Mouse (Mus musculus) CH12.LX (cell line): ENCODE measurements around the gene Grik2. TPM values are rescaled to one million over a fixed set of nuclear protein-coding genes. Genes with fewer than 3 reads are reported as not detected.
"Not testable (repeated sequence)": the region's sequence is repeated elsewhere in the genome, so short reads cannot be mapped to it uniquely, and the experiment has no call there.

Experiments used
- DNase-seq: peaks from one replicate; pipeline ENCODE4 v3.0.0-alpha.2; 2013; ENCODE audit errors: extremely low read depth
- H3K27ac ChIP-seq: 2 replicates; pipeline ENCODE4 v1.5.1; 2012; ENCODE audit warnings: low read depth, mild to moderate bottlenecking, control low read depth, moderate library complexity; ENCODE audit not compliant: insufficient read depth
- H3K27me3 ChIP-seq: replicated peaks from 2 replicates; pipeline ENCODE3; 2012; ENCODE audit warnings: inconsistent platforms
- H3K36me3 ChIP-seq, 2 experiments: replicated peaks in 1 of 2; 2 replicates each; pipeline versions ENCODE3 to v1.6.1; 2012; ENCODE audit warnings: inconsistent platforms in 1 of 2, low read length in 1 of 2, mild to moderate bottlenecking in 1 of 2, mixed read lengths in 1 of 2, moderate library complexity in 1 of 2; ENCODE audit not compliant: control insufficient read depth in 1 of 2, insufficient read depth in 1 of 2
- H3K4me1 ChIP-seq, 2 experiments: 2 replicates each; pipeline ENCODE4 v1.6.1; 2012; ENCODE audit warnings: inconsistent platforms in 1 of 2, moderate library complexity in 1 of 2; ENCODE audit not compliant: insufficient read depth in 2 of 2, control insufficient read depth in 1 of 2
- H3K4me2 ChIP-seq: 2 replicates; pipeline ENCODE4 v1.6.1; 2012; ENCODE audit warnings: low read depth, mild to moderate bottlenecking, control low read depth; ENCODE audit not compliant: poor library complexity, insufficient read depth, severe bottlenecking
- H3K4me3 ChIP-seq, 3 experiments: fragments of 150-350 bp in 1 of 3; sonication (generic) in 1 of 3; replicated peaks in 1 of 3; 2 replicates each; pipeline versions ENCODE3 to v1.5.1; 2011 to 2012; ENCODE audit warnings: low read depth in 2 of 3, low read length in 2 of 3, mild to moderate bottlenecking in 2 of 3, moderate library complexity in 2 of 3, control low read depth in 1 of 3, improper control_type of control experiment in 1 of 3, inconsistent platforms in 1 of 3, mixed read lengths in 1 of 3; ENCODE audit not compliant: poor library complexity in 1 of 3
- H3K79me2 ChIP-seq: replicated peaks from 2 replicates; pipeline ENCODE4 v1.6.1; 2012; ENCODE audit warnings: mild to moderate bottlenecking, moderate library complexity; ENCODE audit not compliant: control insufficient read depth, poor library complexity, insufficient read depth, severe bottlenecking; ENCODE audit errors: extremely low read depth
- H3K9ac ChIP-seq: 2 replicates; pipeline ENCODE4 v1.6.1; 2012; ENCODE audit warnings: low read depth, mild to moderate bottlenecking, control low read depth, moderate library complexity; ENCODE audit not compliant: insufficient read depth
- H3K9me3 ChIP-seq: replicated peaks from 2 replicates; pipeline ENCODE3; 2012; ENCODE audit warnings: low read length, inconsistent platforms, mixed read lengths
- BHLHE40 ChIP-seq: IDR thresholded peaks from 2 replicates; pipeline ENCODE4 v1.6.1; 2011; ENCODE audit warnings: mild to moderate bottlenecking, low read depth, low read length, improper control_type of control experiment
- ETS1 ChIP-seq: conservative IDR thresholded peaks from 2 replicates; pipeline ENCODE4 v1.6.1; 2012; ENCODE audit warnings: low read depth, mild to moderate bottlenecking, inconsistent platforms, low read length, improper control_type of control experiment, moderate library complexity
- JUN ChIP-seq: IDR thresholded peaks from 2 replicates; pipeline ENCODE4 v1.6.1; 2011; ENCODE audit warnings: low read depth, mild to moderate bottlenecking, low read length, improper control_type of control experiment, moderate library complexity; ENCODE audit not compliant: insufficient read depth
- JUND ChIP-seq: conservative IDR thresholded peaks from 2 replicates; pipeline ENCODE4 v1.6.1; 2011; ENCODE audit warnings: low read depth, low read length, improper control_type of control experiment
- MAFK ChIP-seq: IDR thresholded peaks from 2 replicates; pipeline ENCODE4 v1.6.1; 2011; ENCODE audit warnings: low read length, improper control_type of control experiment; ENCODE audit not compliant: insufficient replicate concordance
- MAX ChIP-seq: IDR thresholded peaks from 2 replicates; pipeline ENCODE4 v1.6.1; 2011; ENCODE audit warnings: low read length, improper control_type of control experiment
- MAZ ChIP-seq: IDR thresholded peaks from 2 replicates; pipeline ENCODE4 v1.6.1; 2012; ENCODE audit warnings: low read depth, mild to moderate bottlenecking, inconsistent platforms, low read length, improper control_type of control experiment, moderate library complexity
- MXI1 ChIP-seq: IDR thresholded peaks from 2 replicates; pipeline ENCODE4 v1.6.1; 2011; ENCODE audit warnings: mild to moderate bottlenecking, low read depth, low read length, improper control_type of control experiment
- PAX5 ChIP-seq: IDR thresholded peaks from 2 replicates; pipeline ENCODE4 v1.6.1; 2012; ENCODE audit warnings: low read length, inconsistent platforms, mixed read lengths
- POLR2A ChIP-seq: IDR thresholded peaks from 2 replicates; pipeline ENCODE4 v1.6.1; 2011; ENCODE audit warnings: low read depth, mild to moderate bottlenecking, improper control_type of control experiment, low read length
- RAD21 ChIP-seq: IDR thresholded peaks from 2 replicates; pipeline ENCODE4 v1.6.1; 2011; ENCODE audit warnings: low read depth, mild to moderate bottlenecking, low read length, improper control_type of control experiment, moderate library complexity
- RCOR1 ChIP-seq: conservative IDR thresholded peaks from 2 replicates; pipeline ENCODE4 v1.6.1; 2012; ENCODE audit warnings: low read depth, mild to moderate bottlenecking, inconsistent platforms, low read length, improper control_type of control experiment
- SMC3 ChIP-seq: IDR thresholded peaks from 2 replicates; pipeline ENCODE4 v1.6.1; 2011; ENCODE audit warnings: low read depth, low read length, improper control_type of control experiment
- USF1 ChIP-seq: IDR thresholded peaks from 2 replicates; pipeline ENCODE4 v1.6.1; 2014; ENCODE audit warnings: low read depth, mild to moderate bottlenecking, inconsistent platforms, low read length, improper control_type of control experiment
- USF2 ChIP-seq: conservative IDR thresholded peaks from 2 replicates; pipeline ENCODE4 v1.6.1; 2011; ENCODE audit warnings: low read depth, low read length, improper control_type of control experiment
- ZC3H11A ChIP-seq: IDR thresholded peaks from 2 replicates; pipeline ENCODE4 v1.6.1; 2012; ENCODE audit warnings: low read depth, mild to moderate bottlenecking, inconsistent platforms, low read length, improper control_type of control experiment
- ZMIZ1 ChIP-seq: IDR thresholded peaks from 2 replicates; pipeline ENCODE4 v1.6.1; 2012; ENCODE audit warnings: low read depth, mild to moderate bottlenecking, inconsistent platforms, low read length, improper control_type of control experiment
- dilution Hi-C: fragments of 300-500 bp; cut with MboI; formaldehyde crosslinking; loops from 2 replicates; pipeline ENCODE4 v1.14.3; 2020; ENCODE audit warnings: low sequenced_read_pairs; ENCODE audit not compliant: extremely low pct_unique_long_range_greater_than_20kb, extremely low pct_ligation_motif_present
- in situ Hi-C: fragments of 300-500 bp; cut with MboI; formaldehyde crosslinking; loops from 3 replicates; pipeline ENCODE4 v1.14.3; 2019; ENCODE audit warnings: low sequenced_read_pairs, low pct_ligation_motif_present, low pct_unique_long_range_greater_than_20kb, mixed read lengths
- polyA plus RNA-seq: library from polyadenylated mRNA; unstranded; fragments of >175 nt; gene quantifications from 2 replicates; pipeline ENCODE4 v1.2.1, GENCODE M21; 2012; ENCODE audit warnings: low read depth; ENCODE audit not compliant: insufficient read length
- total RNA-seq, 2 experiments: library from RNA; depleted of rRNA; stranded (reverse); fragments of 300-350 nt in 1 of 2; fragments of >200 nt in 1 of 2; gene quantifications; 2 replicates each; pipeline ENCODE4 v1.2.3; 2012 to 2014

Grik2 gene
- total and polyA plus RNA-seq, 3 experiments = not detected

GRCm38 (mm10) chr10:49417206-49417605, 371.4 kb downstream of the Grik2 start:
- H3K27me3 ChIP-seq, H3K4me1 ChIP-seq, dilution Hi-C loops, H3K4me3 ChIP-seq, H3K9ac ChIP-seq, H3K9me3 ChIP-seq, H3K79me2 ChIP-seq, H3K36me3 ChIP-seq, H3K4me2 ChIP-seq, in situ Hi-C loops, DNase-seq, H3K27ac ChIP-seq: not testable (repeated sequence)

DNA sequence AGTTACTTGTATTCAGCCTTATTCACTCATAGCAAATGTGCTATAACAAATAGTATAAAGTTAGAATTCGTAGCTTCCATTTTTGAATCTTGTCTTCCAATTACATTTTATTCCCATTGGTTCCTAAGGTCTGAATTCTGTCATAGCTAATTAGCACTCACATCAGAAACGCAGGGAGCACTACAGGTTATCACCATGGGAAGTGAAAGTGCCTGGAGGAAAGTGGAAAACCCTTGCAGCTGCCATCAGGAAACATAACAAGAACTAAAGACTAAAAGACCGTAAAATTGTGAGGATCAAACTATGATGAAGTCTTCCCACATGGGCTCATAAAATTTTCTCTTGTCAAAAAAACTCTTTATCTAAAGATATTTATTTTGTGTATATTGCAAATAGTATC, 405.6 kb downstream of the Grik2 start:
- Histone ChIP-seq H3K4me3 (no peak overlapping the region), H3K36me3 (no peaks in the 10 kb centered on the region), H3K27ac (no peak overlapping the region), H3K79me2 (no peaks in the 10 kb centered on the region), H3K27me3 (no peaks in the 10 kb centered on the region), H3K4me1 (no peaks in the 10 kb centered on the region), H3K9me3 (no peaks in the 10 kb centered on the region), H3K9ac (no peak overlapping the region), H3K4me2 (no peak overlapping the region)
- DNase-seq = no peak
- TF ChIP-seq JUND (no peak), JUN (no peak), ZMIZ1 (no peak), ETS1 (no peak), MAZ (no peak), MXI1 (no peak), ZC3H11A (no peak), USF1 (no peak), SMC3 (no peak), MAX (no peak), RCOR1 (no peak), RAD21 (no peak), BHLHE40 (no peak), MAFK (no peak), PAX5 (no peak), USF2 (no peak), POLR2A (no peak)
- in situ Hi-C loops (no loop called here), dilution Hi-C loops (no loop called here)
